Mouse (Mus musculus): ENCODE data around the gene Sync. TPM values are rescaled to one million over a fixed set of nuclear protein-coding genes. Genes with fewer than 3 reads are reported as not detected.

The Sync gene
- total and polyA plus RNA-seq, 3 experiments, result 0.31 to 0.43 TPM; not detected in 1

GRCm38 (mm10) chr4:129323491-129323890 is 36.1 kb downstream of the Sync start:
- Histone ChIP-seq H3K79me2 (ENCODE audit: control insufficient read depth, insufficient read depth, low read length, poor library complexity) (peaks cover 12% of the 10 kb centered on the region), H3K9me3 (replicated peaks; ENCODE audit: insufficient read depth, low read length) (no peaks in the 10 kb centered on the region), H3K4me1 (ENCODE audit: control insufficient read depth in 1 of 2, insufficient read depth in 2 of 2, low read length in 2 of 2) (no peaks in the 10 kb centered on the region), H3K27ac (ENCODE audit: control insufficient read depth, low read depth, low read length) (no peak overlapping the region), H3K36me3 (ENCODE audit: control insufficient read depth in 1 of 2, insufficient read depth in 2 of 2, low read length in 2 of 2) (peaks cover 2 to 30% of the 10 kb centered on the region in 2 experiments), H3K4me3 (ENCODE audit: control insufficient read depth in 1 of 2, insufficient read depth in 1 of 2, low read depth in 2 of 2, low read length in 2 of 2) (no peak overlapping the region), H3K27me3 (ENCODE audit: control insufficient read depth in 1 of 2, insufficient read depth in 2 of 2, low read length in 2 of 2) (no peaks in the 10 kb centered on the region), H3K9ac (ENCODE audit: control insufficient read depth, low read depth, low read length, poor library complexity, severe bottlenecking) (no peak overlapping the region)
- no peak for TF ChIP-seq KAT2A (conservative IDR thresholded peaks at IDR 0.05; ENCODE audit: low read depth, low read length)
- TF ChIP-seq TBP (IDR thresholded peaks at IDR 0.05; ENCODE audit: low read depth, low read length), result no peak
- no peak for TF ChIP-seq TCF12 (IDR thresholded peaks at IDR 0.05; ENCODE audit: low read depth, low read length)
- no peak for TF ChIP-seq MEF2A (IDR thresholded peaks at IDR 0.05; ENCODE audit: extremely low read depth, insufficient replicate concordance, low read depth, low read length, poor library complexity, severe bottlenecking)
- TF ChIP-seq UBTF (IDR thresholded peaks at IDR 0.05; ENCODE audit: borderline replicate concordance, insufficient read depth, low read depth, low read length), result no peak
- TF ChIP-seq GATA1 (IDR thresholded peaks at IDR 0.05; ENCODE audit: low read depth, low read length), result no peak
- TF ChIP-seq ZKSCAN1 (IDR thresholded peaks at IDR 0.05; ENCODE audit: low read depth, low read length), result no peak
- no peak for TF ChIP-seq ZMIZ1 (IDR thresholded peaks at IDR 0.05; ENCODE audit: low read depth, low read length)
- no peak for TF ChIP-seq NELFE (IDR thresholded peaks at IDR 0.05; ENCODE audit: low read depth, low read length)
- TF ChIP-seq CHD2 (IDR thresholded peaks at IDR 0.05; ENCODE audit: low read length), result no peak
- TF ChIP-seq SIN3A (IDR thresholded peaks at IDR 0.05; ENCODE audit: low read length), result no peak
- TF ChIP-seq CHD1 (IDR thresholded peaks at IDR 0.05; ENCODE audit: low read depth, low read length), result no peak
- no peak for DNase-seq (ENCODE audit: low read depth, low spot score)

- H3K36me3 ChIP-seq (ENCODE audit: control insufficient read depth in 1 of 2, insufficient read depth in 2 of 2, low read length in 2 of 2), result peaks cover 2 to 31% of the 10 kb centered on the region in 2 experiments
- no peak overlapping the region for H3K9ac ChIP-seq (ENCODE audit: control insufficient read depth, low read depth, low read length, poor library complexity, severe bottlenecking)
- TF ChIP-seq ZC3H11A (IDR thresholded peaks at IDR 0.05; ENCODE audit: low read depth, low read length) (no peak), MEF2A (IDR thresholded peaks at IDR 0.05; ENCODE audit: extremely low read depth, insufficient replicate concordance, low read depth, low read length, poor library complexity, severe bottlenecking) (no peak), ELF1 (IDR thresholded peaks at IDR 0.05; ENCODE audit: low read depth, low read length) (no peak), MAX (IDR thresholded peaks at IDR 0.05; ENCODE audit: low read length) (no peak), POLR2AphosphoS5 (IDR thresholded peaks at IDR 0.05; ENCODE audit: borderline replicate concordance, low read depth, low read length) (no peak), NRF1 (IDR thresholded peaks at IDR 0.05; ENCODE audit: insufficient read depth, low read depth, low read length, poor library complexity, severe bottlenecking) (no peak), GABPA (IDR thresholded peaks at IDR 0.05; ENCODE audit: low read depth, low read length) (no peak)
- H3K79me2 ChIP-seq (ENCODE audit: control insufficient read depth, insufficient read depth, low read length, poor library complexity), result peaks cover 12% of the 10 kb centered on the region
- H3K4me1 ChIP-seq (ENCODE audit: control insufficient read depth in 1 of 2, insufficient read depth in 2 of 2, low read length in 2 of 2), result no peaks in the 10 kb centered on the region
- no peak overlapping the region for H3K27ac ChIP-seq (ENCODE audit: control insufficient read depth, low read depth, low read length)
- no peaks in the 10 kb centered on the region for H3K9me3 ChIP-seq (replicated peaks; ENCODE audit: insufficient read depth, low read length)
- no peaks in the 10 kb centered on the region for H3K27me3 ChIP-seq (ENCODE audit: control insufficient read depth in 1 of 2, insufficient read depth in 2 of 2, low read length in 2 of 2)
- H3K4me3 ChIP-seq (ENCODE audit: control insufficient read depth in 1 of 2, insufficient read depth in 1 of 2, low read depth in 2 of 2, low read length in 2 of 2), result no peak overlapping the region
- DNase-seq (ENCODE audit: low read depth, low spot score), result no peak
These were observed 37.3 kb downstream of the Sync start for GRCm38 (mm10) chr4:129324756-129325155.

All from MEL (cell line).